Mouse (Mus musculus): ENCODE data around the gene F3. TPM values are rescaled to one million over a fixed set of nuclear protein-coding genes. Genes with fewer than 3 reads are reported as not detected.

Gene F3
- polyA plus RNA-seq (2012) = not detected in 2 replicates

DNA sequence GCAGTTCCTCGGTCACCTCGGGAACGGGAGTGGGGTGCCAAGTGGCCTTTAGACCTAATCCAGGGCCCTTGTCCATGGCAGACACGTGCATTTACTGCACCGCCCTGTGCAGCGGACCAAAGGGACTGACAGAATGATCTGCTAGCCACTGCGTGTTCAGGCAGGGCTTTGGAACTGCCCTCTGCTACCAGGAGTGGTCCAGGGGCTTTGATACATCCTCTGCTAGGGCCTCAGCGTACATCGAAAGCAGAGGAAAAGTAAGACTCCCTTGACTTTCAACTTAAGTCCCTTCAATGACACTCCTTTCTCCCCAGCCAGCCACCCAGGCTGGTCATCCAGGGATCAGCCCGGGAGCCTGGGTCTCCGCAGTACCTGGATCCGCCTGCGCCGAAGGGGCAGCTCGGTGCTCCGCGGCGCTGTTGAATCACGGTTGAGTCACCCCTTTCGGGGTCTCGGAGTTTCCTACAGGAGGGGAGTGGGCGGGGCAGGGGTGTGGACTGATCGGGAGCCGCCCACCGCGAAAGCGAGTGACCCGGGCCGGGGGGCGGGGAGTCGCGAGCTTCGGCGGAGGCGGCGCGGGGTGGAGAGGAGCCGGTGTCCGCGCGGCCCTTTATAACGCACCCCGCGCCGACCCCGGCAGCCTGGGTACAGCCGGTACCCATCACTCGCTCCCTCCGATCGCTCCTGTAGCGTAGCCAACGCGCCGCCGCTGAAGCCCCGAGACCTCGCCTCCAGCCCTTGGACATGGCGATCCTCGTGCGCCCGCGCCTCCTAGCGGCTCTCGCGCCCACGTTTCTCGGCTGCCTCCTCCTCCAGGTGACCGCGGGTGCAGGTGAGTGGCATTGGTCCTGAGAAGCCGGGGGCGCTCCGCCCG, at the start of gene F3:
Gene F3 (plus strand): TSS at position 567 of the 874 bp plus-strand sequence.
- no peak for TF ChIP-seq GATA1 (IDR thresholded peaks at IDR 0.05; ENCODE audit: low read length)

- no peak for TF ChIP-seq GATA1 (IDR thresholded peaks at IDR 0.05; ENCODE audit: low read length)
Measured at GRCm38 (mm10) chr3:121678935-121679334, 44.4 kb upstream of the F3 start.

GRCm38 (mm10) chr3:121679443-121679842, 43.9 kb upstream of the F3 start:
- no peak for TF ChIP-seq GATA1 (IDR thresholded peaks at IDR 0.05; ENCODE audit: low read length)

GRCm38 (mm10) chr3:121680187-121680586, 43.1 kb upstream of the F3 start:
- no peak for TF ChIP-seq GATA1 (IDR thresholded peaks at IDR 0.05; ENCODE audit: low read length)

DNA sequence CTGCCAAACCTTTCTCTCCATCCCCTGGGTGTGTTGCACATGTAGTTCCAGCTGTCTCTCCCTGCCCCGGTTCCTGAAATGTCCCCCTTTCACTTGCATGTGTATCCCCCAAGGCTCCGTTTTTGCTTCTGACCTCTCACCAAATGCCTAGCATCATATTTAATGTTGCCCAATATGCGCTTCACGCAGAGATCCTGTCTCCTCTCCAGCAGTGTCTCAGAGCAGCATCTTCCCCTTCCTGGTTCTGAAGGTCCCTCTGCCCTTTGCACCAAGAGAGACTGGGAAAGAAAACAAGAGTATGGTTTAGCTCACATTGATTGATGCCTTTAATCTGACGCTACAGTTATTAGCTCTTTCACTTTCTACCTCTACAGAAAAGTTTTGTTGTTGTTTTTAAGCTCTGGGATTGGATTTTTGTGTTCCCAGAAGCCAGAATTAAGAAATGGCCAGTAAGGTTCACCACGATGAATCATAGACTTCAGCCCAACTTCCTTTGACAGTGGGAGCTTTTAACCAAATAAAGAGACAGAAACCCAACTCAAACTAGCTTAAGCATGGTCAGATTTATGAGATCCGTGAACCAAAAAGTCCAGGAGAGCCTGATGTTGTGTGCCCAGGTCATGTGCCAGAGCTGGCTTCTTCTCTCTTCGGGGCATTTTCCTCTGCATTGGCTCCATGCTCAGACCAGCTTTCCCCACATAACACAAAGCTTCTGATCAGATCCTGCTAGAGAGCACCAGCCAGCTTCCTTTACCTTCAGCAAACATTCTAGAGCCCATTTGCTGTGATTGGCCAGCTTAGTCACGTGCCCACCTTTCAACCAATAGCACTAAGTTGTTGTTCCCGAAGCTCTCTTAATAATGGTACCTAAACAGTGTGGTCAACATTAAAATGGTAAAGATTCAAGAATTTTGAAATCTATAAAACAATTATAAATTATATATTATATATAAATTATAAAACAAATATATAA, 40.6 kb upstream of the F3 start:
- TF ChIP-seq GATA1 (IDR thresholded peaks at IDR 0.05; ENCODE audit: low read length) = no peak

DNA sequence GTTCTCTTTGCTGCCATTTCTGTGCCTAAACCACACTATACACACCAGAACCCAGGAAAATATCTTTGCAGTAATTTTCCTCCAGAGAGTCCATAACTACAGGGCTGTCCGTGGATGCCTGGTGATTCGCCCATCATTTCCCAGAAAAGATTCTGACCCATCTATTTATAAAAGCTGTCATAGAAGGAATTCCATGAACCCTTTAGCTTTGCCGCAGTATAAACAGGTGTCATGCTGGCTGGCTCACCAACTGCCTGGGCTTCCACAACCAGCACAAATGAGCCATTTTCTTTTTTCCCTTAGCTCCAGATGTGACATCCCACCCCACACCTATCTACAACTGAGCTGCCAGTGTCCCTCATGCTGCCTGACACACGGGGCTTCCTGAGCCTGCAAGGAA, 38.8 kb upstream of the F3 start:
- TF ChIP-seq GATA1 (IDR thresholded peaks at IDR 0.05; ENCODE audit: low read length) = no peak

DNA sequence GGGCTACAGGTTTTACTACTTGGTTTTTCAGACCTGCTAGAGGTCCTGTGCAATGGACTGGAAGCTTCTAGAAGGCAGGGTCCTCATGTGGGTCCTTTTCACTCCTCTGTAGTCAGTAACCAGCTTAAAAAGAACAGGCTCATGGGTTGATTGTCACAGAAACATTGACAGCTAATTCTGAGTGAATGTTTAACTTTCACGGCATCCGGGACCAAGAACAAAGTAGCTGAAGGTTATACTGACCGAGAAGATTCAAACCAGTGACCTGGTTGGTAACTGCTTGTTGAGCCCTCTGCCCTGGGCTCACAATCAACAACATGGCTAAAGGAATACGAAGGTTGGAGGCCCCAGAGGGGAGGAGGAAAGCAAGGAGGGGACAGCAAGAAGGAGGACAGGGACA, 38.4 kb upstream of the F3 start:
- TF ChIP-seq GATA1 (IDR thresholded peaks at IDR 0.05; ENCODE audit: low read length) = no peak

GRCm38 (mm10) chr3:121685985-121686384, 37.4 kb upstream of the F3 start:
- TF ChIP-seq GATA1 (IDR thresholded peaks at IDR 0.05; ENCODE audit: low read length) = no peak

DNA sequence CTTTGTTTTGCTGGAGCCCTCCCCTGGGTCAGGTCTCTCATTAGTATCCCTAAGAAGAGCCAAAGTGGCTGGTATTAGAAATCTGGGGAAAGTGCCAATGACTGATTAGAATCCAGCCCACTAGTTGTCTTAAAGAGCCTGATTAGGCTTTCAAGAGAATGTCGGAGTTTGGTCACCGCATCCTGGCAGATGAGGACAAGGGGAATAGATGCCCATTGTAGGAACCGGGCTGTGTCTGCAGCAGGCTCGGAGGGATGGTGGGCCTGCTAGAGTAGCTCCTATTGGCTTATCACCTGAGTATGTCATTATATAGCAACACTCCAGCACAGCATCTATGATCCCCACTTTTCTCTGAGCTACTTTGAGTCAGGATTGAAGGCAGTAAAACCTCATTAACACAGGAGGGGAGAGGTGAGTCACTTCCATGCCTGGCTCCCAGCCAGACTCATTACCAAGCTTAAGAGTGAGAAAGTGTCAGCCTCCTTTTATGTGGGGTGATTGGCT, 36.9 kb upstream of the F3 start:
- TF ChIP-seq GATA1 (IDR thresholded peaks at IDR 0.05; ENCODE audit: low read length) = no peak

DNA sequence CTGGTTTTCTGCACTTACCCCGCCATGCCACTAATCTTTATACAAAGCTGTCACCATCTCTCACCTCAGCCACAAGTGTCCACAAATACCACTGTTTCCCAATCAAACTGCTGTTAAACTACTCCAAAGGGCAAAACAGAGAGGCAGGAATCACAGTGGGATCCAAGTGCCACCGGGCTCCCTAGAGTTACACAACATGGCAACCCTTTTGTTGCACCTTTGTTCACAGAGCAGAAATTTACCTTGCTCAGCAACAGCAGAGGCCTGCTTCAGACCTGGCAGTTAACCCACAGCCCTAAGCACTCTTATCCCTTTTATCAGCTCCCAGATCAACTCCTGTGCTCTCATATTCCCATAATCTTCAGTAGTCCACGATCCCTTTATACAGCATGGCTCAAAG, 35.6 kb upstream of the F3 start:
- no peak for TF ChIP-seq GATA1 (IDR thresholded peaks at IDR 0.05; ENCODE audit: low read length)

- no peak for TF ChIP-seq GATA1 (IDR thresholded peaks at IDR 0.05; ENCODE audit: low read length)
Measured at GRCm38 (mm10) chr3:121689029-121689428, 34.3 kb upstream of the F3 start.

DNA sequence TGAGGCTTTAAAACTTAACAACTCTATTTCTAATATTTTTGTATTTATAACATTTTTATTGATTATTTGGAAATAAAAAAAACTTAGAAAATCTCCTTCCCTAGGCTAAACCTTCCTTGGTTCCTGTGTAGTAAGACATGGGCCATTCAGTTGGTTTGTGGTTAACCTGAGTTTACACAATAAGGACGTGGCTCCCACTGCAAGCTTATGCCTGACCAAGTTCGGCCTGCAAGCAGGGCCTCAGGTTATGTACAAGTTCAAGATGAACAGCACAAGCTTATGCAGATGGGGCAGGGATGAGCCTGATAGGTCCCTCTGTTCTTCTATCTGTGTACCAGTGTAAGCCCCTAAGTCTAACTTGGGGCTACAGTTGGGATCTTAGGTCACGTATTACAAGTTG, 33.6 kb upstream of the F3 start:
- no peak for TF ChIP-seq GATA1 (IDR thresholded peaks at IDR 0.05; ENCODE audit: low read length)

GRCm38 (mm10) chr3:121693001-121693730, 30.2 kb upstream of the F3 start:
- no peak for TF ChIP-seq GATA1 (IDR thresholded peaks at IDR 0.05; ENCODE audit: low read length)

DNA sequence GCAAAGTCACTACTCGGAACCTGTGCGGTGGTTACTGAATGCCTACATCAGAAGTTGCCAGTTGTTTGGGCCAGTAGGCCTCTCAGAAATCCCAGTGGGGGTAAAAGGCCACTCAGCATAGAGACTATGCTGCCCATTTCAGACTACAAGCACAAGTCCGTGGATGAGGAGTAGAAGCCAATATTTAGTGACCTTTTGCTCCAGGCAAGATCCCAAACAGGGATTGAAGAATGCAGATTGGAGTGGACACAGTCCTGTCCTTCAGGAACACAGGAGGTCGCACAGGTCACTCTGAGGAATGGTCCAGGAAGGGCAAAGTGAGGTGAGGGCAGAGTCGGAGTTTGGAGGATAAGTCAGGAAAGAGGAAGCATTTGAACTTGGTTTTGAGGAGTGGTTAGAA, 29.6 kb upstream of the F3 start:
- TF ChIP-seq GATA1 (IDR thresholded peaks at IDR 0.05; ENCODE audit: low read length) = no peak

DNA sequence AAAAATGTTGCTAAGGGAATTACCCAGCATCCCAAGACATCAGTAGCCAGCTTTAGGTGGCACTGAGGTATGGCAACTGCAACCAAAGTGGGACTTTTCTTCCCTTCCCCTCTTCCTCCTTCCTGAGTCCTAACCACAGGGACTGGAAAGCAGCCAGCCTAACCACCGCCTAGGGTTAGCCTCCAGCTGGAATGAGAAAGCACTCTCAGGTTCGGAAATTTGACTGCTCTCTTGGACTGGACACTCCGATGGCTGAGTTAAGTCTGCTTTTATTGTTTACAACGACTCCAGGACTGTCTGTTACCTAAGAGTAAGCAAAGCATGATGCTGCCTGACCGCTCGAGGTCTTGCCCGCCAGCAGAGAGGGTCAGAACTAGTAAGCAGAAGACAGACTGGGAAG, 26.2 kb upstream of the F3 start:
- no peak for TF ChIP-seq GATA1 (IDR thresholded peaks at IDR 0.05; ENCODE audit: low read length)

Measured in G1E-ER4 (cell line).